Mouse (Mus musculus) embryo, embryonic 10.5 days (tissue): ENCODE data around the gene Scrn1.

Experiments used
- DNase-seq: peaks from one replicate; pipeline ENCODE4 v3.0.0-alpha.2; 2015; ENCODE audit warnings: low spot score

Gene Scrn1

GRCm38 (mm10) chr6:54565665-54566545 lies at the start of gene Scrn1:
TSS of gene Scrn1 (minus strand) at chr6:54566489.
- peak; percentile 86 for DNase-seq

- no peak for DNase-seq
Measured at GRCm38 (mm10) chr6:54606241-54606640, 40.0 kb upstream of the Scrn1 start.

- DNase-seq = no peak
Measured at GRCm38 (mm10) chr6:54604001-54604715, 37.9 kb upstream of the Scrn1 start.

GRCm38 (mm10) chr6:54602891-54603290 lies 36.6 kb upstream of the Scrn1 start:
- DNase-seq = no peak

GRCm38 (mm10) chr6:54600681-54601347 lies 34.5 kb upstream of the Scrn1 start:
- no peak for DNase-seq

GRCm38 (mm10) chr6:54597711-54598110 lies 31.4 kb upstream of the Scrn1 start:
- no peak for DNase-seq

- DNase-seq = no peak
Measured at GRCm38 (mm10) chr6:54597208-54597607, 30.9 kb upstream of the Scrn1 start, which contains the start of gene Fkbp14. TSS of gene Fkbp14 (minus strand) at chr6:54597308.

- DNase-seq = peak; percentile 43
Measured at GRCm38 (mm10) chr6:54595330-54595878, 29.1 kb upstream of the Scrn1 start.

GRCm38 (mm10) chr6:54594469-54595329 lies 28.4 kb upstream of the Scrn1 start, which contains the start of gene Plekha8:
TSS of gene Plekha8 (plus strand) at chr6:54595111.
- DNase-seq = peak; percentile 92

GRCm38 (mm10) chr6:54593766-54594468 lies 27.6 kb upstream of the Scrn1 start:
- DNase-seq = no peak

GRCm38 (mm10) chr6:54592938-54593535 lies 26.7 kb upstream of the Scrn1 start:
- peak; percentile 93 for DNase-seq

- no peak for DNase-seq
Measured at GRCm38 (mm10) chr6:54591778-54592177, 25.5 kb upstream of the Scrn1 start.

- no peak for DNase-seq
Measured at GRCm38 (mm10) chr6:54590691-54591090, 24.4 kb upstream of the Scrn1 start.

GRCm38 (mm10) chr6:54588212-54588611 lies 21.9 kb upstream of the Scrn1 start:
- DNase-seq = no peak

- no peak for DNase-seq
Measured at GRCm38 (mm10) chr6:54587683-54588082, 21.4 kb upstream of the Scrn1 start.

GRCm38 (mm10) chr6:54586911-54587310 lies 20.6 kb upstream of the Scrn1 start:
- no peak for DNase-seq

GRCm38 (mm10) chr6:54586175-54586574 lies 19.9 kb upstream of the Scrn1 start:
- peak; percentile 80 for DNase-seq

GRCm38 (mm10) chr6:54573218-54573955 lies 7.1 kb upstream of the Scrn1 start:
- DNase-seq = peak; percentile 53

GRCm38 (mm10) chr6:54569776-54570175 lies 3.5 kb upstream of the Scrn1 start:
- DNase-seq = no peak
